ENCODE assay signal across 13 mouse cellular contexts in the genomic region with DNA sequence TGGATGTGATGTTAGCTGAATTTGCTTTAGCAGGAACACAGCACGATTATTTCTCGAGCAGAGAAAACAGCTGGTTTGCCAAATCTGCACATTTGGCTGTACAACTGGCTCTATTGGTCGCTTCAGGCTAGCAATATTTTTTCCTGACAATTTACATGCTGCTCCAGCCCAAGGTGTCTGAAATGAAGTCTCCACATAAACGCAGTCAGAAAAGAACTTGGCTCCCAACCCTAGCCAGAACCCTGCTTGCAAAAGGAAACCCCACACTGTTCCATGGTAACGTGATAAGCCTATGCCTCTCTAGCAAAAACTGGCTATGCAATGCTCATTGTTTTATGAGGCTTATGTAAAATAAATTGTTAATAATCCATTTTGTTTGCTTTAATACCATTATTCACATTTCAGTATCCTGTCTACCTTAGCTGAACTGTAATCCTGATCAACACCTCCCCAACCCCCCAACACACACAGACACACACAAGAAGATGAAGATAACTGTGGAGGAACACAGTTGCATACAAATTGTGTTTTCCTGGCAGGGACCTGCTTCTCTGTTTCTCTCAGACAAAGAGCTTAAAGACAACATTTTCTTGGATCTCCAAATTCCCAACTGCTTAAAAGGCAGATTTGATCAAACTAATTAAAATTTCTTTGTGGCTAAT.
A peak's percentile ranks its signal among the peaks of the same experiment; 100 is the strongest.
DNase-seq lines count a peak whose midpoint lies in the region; ATAC-seq lines count a peak whose summit lies in the region.
"Had no signal": no experiment of that assay in that cellular context is flagged by ENCODE, and none has a peak within 500 bp of the region (broad histone marks: within the 10 kb centered on the region; RNA-seq: fewer than 3 reads in every experiment).

No protein-coding gene starts in this region.

- no peak overlapping the region for H3K9ac ChIP-seq in neural tube, embryonic 15.5 days (replicated peaks)
- H3K9ac ChIP-seq in kidney, embryonic 15.5 days: no peak overlapping the region
- H3K9ac ChIP-seq: embryonic facial prominence, embryonic 13.5 days had no signal

- no peak overlapping the region for H3K4me3 ChIP-seq in neural tube, embryonic 15.5 days (replicated peaks)
- no peak overlapping the region for H3K4me3 ChIP-seq in kidney, embryonic 15.5 days (replicated peaks)
- H3K4me3 ChIP-seq: embryonic facial prominence, embryonic 13.5 days had no signal

- 36% methylated on average over 5 of the region's 5 CpGs for WGBS in neural tube, embryonic 15.5 days
- 56% methylated on average over 5 of the region's 5 CpGs for WGBS in kidney, embryonic 15.5 days

- H3K36me3 ChIP-seq in neural tube, embryonic 15.5 days: no peaks in the 10 kb centered on the region
- H3K36me3 ChIP-seq in kidney, embryonic 15.5 days: no peaks in the 10 kb centered on the region
- H3K36me3 ChIP-seq: embryonic facial prominence, embryonic 13.5 days had no signal

- DNase-seq in left cerebral cortex, adult 18-20 months (ENCODE audit: low spot score in 2 of 2): peak; percentile 1 to 3
- DNase-seq in left cerebral cortex, postnatal 4 days: no peak
- DNase-seq in frontal cortex, adult 2 months (ENCODE audit: extremely low spot score in 1 of 2, low spot score in 1 of 2): peak; percentile 2 to 37
- DNase-seq in layer of hippocampus, adult 9-10 months (ENCODE audit: low spot score): peak; percentile 4
- no peak for DNase-seq in heart, adult 18-20 months
- no peak for DNase-seq in ovary, postnatal 14 days (ENCODE audit: low spot score)
- DNase-seq: cerebellum, adult 11 months; heart, postnatal 4 days; kidney, postnatal 25 days; thymus, adult 2 months had no signal

- no peaks in the 10 kb centered on the region for H3K27me3 ChIP-seq in neural tube, embryonic 15.5 days (replicated peaks)
- no peaks in the 10 kb centered on the region for H3K27me3 ChIP-seq in kidney, embryonic 15.5 days
- H3K27me3 ChIP-seq: embryonic facial prominence, embryonic 13.5 days had no signal

- no peaks in the 10 kb centered on the region for H3K4me1 ChIP-seq in neural tube, embryonic 15.5 days
- H3K4me1 ChIP-seq in kidney, embryonic 15.5 days: 0 out of 2 replicates have a peak, but pooled peaks cover 2% of the 10 kb centered on the region
- H3K4me1 ChIP-seq: embryonic facial prominence, embryonic 13.5 days had no signal

- H3K27ac ChIP-seq in neural tube, embryonic 15.5 days (replicated peaks): peak overlapping the region; percentile 74
- H3K27ac ChIP-seq in kidney, embryonic 15.5 days: no peak overlapping the region
- H3K27ac ChIP-seq: embryonic facial prominence, embryonic 13.5 days had no signal

- no peaks in the 10 kb centered on the region for H3K9me3 ChIP-seq in neural tube, embryonic 15.5 days (replicated peaks)
- H3K9me3 ChIP-seq in kidney, embryonic 15.5 days (replicated peaks): no peaks in the 10 kb centered on the region
- H3K9me3 ChIP-seq: embryonic facial prominence, embryonic 13.5 days had no signal

- intact Hi-C loops in left cerebral cortex, postnatal 4 days (cut with DNase I): no loop called here

- ATAC-seq in neural tube, embryonic 15.5 days (ENCODE audit: low FRiP score): peak; percentile 88
- ATAC-seq in kidney, embryonic 15.5 days (replicated peaks; ENCODE audit: low FRiP score): no peak

- peak overlapping the region; percentile 9; the same call in 1 of the 2 replicates for H3K4me2 ChIP-seq in neural tube, embryonic 15.5 days
- no peak overlapping the region for H3K4me2 ChIP-seq in kidney, embryonic 15.5 days
- H3K4me2 ChIP-seq: embryonic facial prominence, embryonic 13.5 days had no signal

Comparison
In these comparisons a context has a peak if more than half of its experiments do, and no peak if none do; other contexts are left out.
1. DNase-seq: peak in left cerebral cortex, adult 18-20 months (2 of 2), frontal cortex, adult 2 months (2 of 2) and layer of hippocampus, adult 9-10 months (single experiment); none in left cerebral cortex, postnatal 4 days (single experiment), heart, adult 18-20 months (0 of 2) and ovary, postnatal 14 days (single experiment).